Mouse (Mus musculus): ENCODE data around the gene Tshz2. TPM values are rescaled to one million over a fixed set of nuclear protein-coding genes. Genes with fewer than 3 reads are reported as not detected.

Gene Tshz2
- polyA plus RNA-seq, 1 experiment from 2014 or later: 1.0 TPM

DNA sequence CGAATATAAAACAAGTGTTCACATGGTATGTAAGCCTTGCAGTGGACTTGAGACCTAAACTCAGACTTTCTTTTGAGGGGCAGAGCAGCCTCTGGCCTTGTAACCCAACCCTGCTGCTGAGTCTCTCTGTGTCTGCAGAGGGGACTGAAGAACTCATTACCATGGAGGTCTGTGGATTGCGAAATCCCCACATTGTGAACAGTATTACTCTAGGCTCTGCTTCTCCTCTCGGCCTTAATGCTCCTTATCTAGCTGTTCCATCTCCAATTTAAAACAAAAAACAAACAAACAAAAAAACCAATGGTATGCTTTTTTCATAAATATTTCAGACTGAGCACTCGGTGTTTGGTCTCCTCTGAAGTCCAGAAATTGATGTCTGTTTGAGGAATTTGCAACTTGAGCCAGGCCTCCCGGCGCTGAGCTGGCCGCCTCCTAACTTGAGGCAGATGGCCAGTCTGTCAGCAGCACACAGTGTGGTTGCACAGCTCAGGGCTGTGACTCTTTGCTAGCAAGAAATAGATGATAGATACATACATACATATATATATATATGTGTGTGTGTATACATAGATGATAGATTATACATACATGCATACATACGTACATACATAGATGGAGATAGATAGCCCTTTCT, 291.5 kb downstream of the Tshz2 start:
- Histone ChIP-seq H3K9ac (ENCODE audit: low read depth, low read length) (no peak overlapping the region), H3K27me3 (ENCODE audit: control insufficient read depth, insufficient read depth, low read depth, low read length) (no peaks in the 10 kb centered on the region), H3K4me2 (ENCODE audit: low read depth, low read length) (no peak overlapping the region), H3K4me3 (ENCODE audit: low read depth, low read length) (no peak overlapping the region), H3K4me1 (ENCODE audit: control insufficient read depth, low read depth, low read length) (no peaks in the 10 kb centered on the region), H3K36me3 (ENCODE audit: control insufficient read depth, insufficient read depth) (no peaks in the 10 kb centered on the region), H3K9me3 (replicated peaks; ENCODE audit: control insufficient read depth, low read length) (no peaks in the 10 kb centered on the region), H3K27ac (ENCODE audit: low read length) (no peak overlapping the region)
- ATAC-seq (ENCODE audit: low read depth): no peak
- 62% methylated on average over 8 of the region's 8 CpGs for WGBS (ENCODE audit: insufficient replicate concordance)

DNA sequence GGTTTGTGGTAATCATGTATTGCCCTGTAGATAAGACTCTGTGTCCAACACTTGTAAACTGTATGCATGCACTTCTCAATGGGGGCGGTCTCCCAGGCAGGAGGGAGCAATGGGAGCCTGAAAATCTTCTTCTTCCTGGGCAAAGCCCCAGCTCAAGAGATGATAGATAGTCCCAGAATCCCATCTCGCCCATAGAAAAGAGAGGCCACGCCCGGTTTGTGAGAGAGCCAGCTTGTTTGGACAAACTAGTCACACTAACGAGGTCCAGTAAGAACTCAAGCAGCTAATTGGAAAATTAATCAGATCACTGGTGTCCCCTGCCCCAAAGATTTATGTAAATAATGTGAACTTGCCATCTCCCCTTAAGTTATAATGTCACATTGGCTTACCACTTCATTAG, 292.7 kb downstream of the Tshz2 start:
- ATAC-seq (ENCODE audit: low read depth): no peak

DNA sequence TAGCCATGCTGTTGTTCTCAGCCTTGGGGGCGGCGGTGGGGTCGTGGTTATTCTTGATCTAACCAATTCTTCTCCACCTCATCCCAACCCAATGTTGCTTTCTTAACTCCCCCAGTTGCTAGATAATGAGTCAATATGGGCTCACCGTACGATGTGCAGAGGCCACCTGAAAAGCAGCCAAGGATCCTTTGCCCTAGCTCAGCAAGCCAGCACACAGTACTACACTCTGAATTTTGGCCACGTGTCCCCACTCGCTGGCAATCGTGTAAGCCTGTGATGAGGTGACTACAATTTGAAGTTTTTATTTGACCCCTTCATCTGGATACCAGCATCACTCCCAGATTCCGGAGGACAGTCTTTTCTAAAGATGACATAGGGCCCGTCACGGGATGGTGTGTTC, 293.2 kb downstream of the Tshz2 start:
- Histone ChIP-seq H3K27me3 (ENCODE audit: control insufficient read depth, insufficient read depth, low read depth, low read length) (no peaks in the 10 kb centered on the region), H3K4me1 (ENCODE audit: control insufficient read depth, low read depth, low read length) (no peaks in the 10 kb centered on the region), H3K9ac (ENCODE audit: low read depth, low read length) (no peak overlapping the region), H3K4me2 (ENCODE audit: low read depth, low read length) (no peak overlapping the region), H3K36me3 (ENCODE audit: control insufficient read depth, insufficient read depth) (no peaks in the 10 kb centered on the region), H3K27ac (ENCODE audit: low read length) (no peak overlapping the region), H3K9me3 (replicated peaks; ENCODE audit: control insufficient read depth, low read length) (no peaks in the 10 kb centered on the region), H3K4me3 (ENCODE audit: low read depth, low read length) (no peak overlapping the region)
- ATAC-seq (ENCODE audit: low read depth): no peak
- WGBS (ENCODE audit: insufficient replicate concordance): 63% methylated on average over 11 of the region's 11 CpGs

More for the DNA sequence above, 292.7 kb downstream of the Tshz2 start:
- H3K9ac ChIP-seq (ENCODE audit: low read depth, low read length): no peak overlapping the region
- WGBS (ENCODE audit: insufficient replicate concordance): 53% methylated on average over 5 of the region's 5 CpGs
- no peaks in the 10 kb centered on the region for H3K9me3 ChIP-seq (replicated peaks; ENCODE audit: control insufficient read depth, low read length)
- H3K4me3 ChIP-seq (ENCODE audit: low read depth, low read length): no peak overlapping the region
- no peak overlapping the region for H3K4me2 ChIP-seq (ENCODE audit: low read depth, low read length)
- H3K27me3 ChIP-seq (ENCODE audit: control insufficient read depth, insufficient read depth, low read depth, low read length): no peaks in the 10 kb centered on the region
- no peaks in the 10 kb centered on the region for H3K4me1 ChIP-seq (ENCODE audit: control insufficient read depth, low read depth, low read length)
- H3K27ac ChIP-seq (ENCODE audit: low read length): no peak overlapping the region
- H3K36me3 ChIP-seq (ENCODE audit: control insufficient read depth, insufficient read depth): no peaks in the 10 kb centered on the region

DNA sequence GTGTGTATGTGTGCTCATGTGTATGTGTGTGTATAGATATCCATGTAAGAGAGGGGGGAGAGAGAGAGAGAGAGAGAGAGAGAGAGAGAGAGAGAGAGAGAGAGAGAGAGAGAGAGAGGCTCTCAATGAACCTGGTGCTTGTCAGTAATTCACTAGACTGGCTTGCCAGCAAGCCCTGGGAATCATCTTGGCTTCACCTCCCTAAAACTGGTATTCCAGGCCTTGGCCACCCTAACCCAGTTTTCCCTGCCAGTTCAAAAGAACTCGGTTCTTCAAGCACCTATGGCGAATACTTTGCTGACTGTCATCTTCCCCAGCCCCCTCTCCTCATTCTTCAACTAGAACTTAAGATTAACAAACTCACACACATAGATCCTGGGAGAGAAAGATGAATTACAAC, 294.6 kb downstream of the Tshz2 start:
- 51% methylated on average over 2 of the region's 2 CpGs for WGBS (ENCODE audit: insufficient replicate concordance)
- Histone ChIP-seq H3K27ac (ENCODE audit: low read length) (no peak overlapping the region), H3K4me1 (ENCODE audit: control insufficient read depth, low read depth, low read length) (no peaks in the 10 kb centered on the region), H3K9ac (ENCODE audit: low read depth, low read length) (no peak overlapping the region), H3K4me2 (ENCODE audit: low read depth, low read length) (no peak overlapping the region), H3K9me3 (replicated peaks; ENCODE audit: control insufficient read depth, low read length) (no peaks in the 10 kb centered on the region), H3K27me3 (ENCODE audit: control insufficient read depth, insufficient read depth, low read depth, low read length) (no peaks in the 10 kb centered on the region), H3K4me3 (ENCODE audit: low read depth, low read length) (no peak overlapping the region), H3K36me3 (ENCODE audit: control insufficient read depth, insufficient read depth) (no peaks in the 10 kb centered on the region)
- no peak for ATAC-seq (ENCODE audit: low read depth)

DNA sequence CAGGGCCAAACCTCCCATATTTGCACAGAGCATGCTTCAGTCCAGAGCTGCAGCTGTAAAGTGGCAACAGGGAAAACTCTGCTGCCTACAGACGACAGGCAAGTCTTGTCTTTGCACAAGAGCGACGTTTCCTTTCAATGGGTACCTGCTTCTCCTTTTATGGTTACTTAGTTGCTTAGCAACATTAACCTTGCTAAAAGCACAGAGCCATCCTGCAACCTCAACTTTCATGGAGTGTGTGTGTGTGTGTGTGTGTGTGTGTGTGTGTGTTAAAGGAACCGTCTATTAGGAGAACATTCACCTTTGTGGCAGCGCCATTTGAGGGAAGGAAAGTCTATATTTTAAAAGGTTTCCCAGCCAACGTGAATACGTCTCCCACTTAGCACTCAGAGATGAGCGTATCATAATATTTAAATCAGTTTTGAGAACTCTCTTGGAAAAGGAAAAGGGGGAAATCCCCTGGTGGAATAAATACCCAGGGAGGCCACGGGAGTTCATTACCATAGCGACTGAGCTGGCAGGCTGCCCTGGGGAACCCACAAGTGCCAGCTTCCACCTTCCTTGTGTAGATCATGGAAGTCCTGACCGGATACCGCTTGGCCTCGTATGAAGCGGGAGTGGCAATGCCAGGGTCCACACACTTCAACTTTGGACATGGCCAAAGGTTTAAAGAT, 295.8 kb downstream of the Tshz2 start:
- H3K27ac ChIP-seq (ENCODE audit: low read length): no peak overlapping the region
- WGBS (ENCODE audit: insufficient replicate concordance): 58% methylated on average over 14 of the region's 14 CpGs
- H3K4me3 ChIP-seq (ENCODE audit: low read depth, low read length): no peak overlapping the region

DNA sequence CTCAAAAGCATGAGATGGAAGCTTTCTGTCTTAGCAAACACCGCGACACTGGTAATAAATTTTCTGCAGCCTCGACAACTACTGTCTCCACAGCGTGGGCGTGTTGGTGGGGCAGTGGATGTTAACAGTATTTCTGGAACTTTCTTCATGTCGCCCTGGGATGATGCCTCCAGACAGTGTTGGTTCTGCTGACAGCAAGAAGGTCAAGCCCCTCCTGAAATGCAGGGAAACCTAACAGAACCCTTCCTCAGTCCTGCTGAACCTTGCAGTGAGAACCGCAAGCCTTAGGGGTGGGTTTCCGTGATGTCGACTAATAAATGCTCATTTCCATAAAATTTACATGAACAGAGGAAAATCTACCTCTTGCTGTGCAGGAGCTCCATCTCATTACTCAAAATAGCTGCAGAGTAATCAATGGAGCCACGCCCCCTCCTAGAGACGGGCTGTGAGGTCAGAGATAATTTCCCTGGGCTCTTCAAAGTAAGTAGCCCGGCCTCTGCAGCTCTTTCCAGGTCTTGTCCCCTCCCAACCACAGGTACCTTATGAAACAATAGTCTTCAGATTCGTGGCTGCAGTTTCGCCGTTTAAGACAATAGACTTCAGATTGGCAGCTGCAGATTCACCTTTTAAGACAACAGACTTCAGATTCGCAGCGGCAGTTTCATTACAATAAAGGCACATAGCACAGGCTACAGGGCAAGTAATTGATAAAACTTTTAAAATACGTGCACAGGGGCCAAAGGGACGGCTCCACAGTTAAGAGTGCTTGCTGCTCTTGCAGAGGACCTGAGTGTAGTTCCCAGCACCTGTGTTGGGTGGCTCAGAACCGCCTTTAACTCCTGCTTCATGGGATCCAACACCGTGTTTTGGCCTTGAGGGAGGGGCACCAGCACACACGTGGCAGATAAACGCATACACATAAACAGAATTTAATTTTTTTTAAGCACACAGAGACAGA, 297.0 kb downstream of the Tshz2 start:
- Histone ChIP-seq H3K36me3 (ENCODE audit: control insufficient read depth, insufficient read depth) (no peaks in the 10 kb centered on the region), H3K9me3 (replicated peaks; ENCODE audit: control insufficient read depth, low read length) (no peaks in the 10 kb centered on the region), H3K9ac (ENCODE audit: low read depth, low read length) (no peak overlapping the region), H3K27ac (ENCODE audit: low read length) (no peak overlapping the region), H3K4me3 (ENCODE audit: low read depth, low read length) (peak overlapping the region; percentile 21; the same call in 1 of the 2 replicates), H3K27me3 (ENCODE audit: control insufficient read depth, insufficient read depth, low read depth, low read length) (no peaks in the 10 kb centered on the region), H3K4me2 (ENCODE audit: low read depth, low read length) (peak overlapping the region; percentile 41), H3K4me1 (ENCODE audit: control insufficient read depth, low read depth, low read length) (no peaks in the 10 kb centered on the region)
- WGBS (ENCODE audit: insufficient replicate concordance): 41% methylated on average over 23 of the region's 23 CpGs
- no peak for ATAC-seq (ENCODE audit: low read depth)

More for the DNA sequence above, 295.8 kb downstream of the Tshz2 start:
- Histone ChIP-seq H3K36me3 (ENCODE audit: control insufficient read depth, insufficient read depth) (no peaks in the 10 kb centered on the region), H3K4me1 (ENCODE audit: control insufficient read depth, low read depth, low read length) (no peaks in the 10 kb centered on the region), H3K9ac (ENCODE audit: low read depth, low read length) (no peak overlapping the region), H3K27me3 (ENCODE audit: control insufficient read depth, insufficient read depth, low read depth, low read length) (no peaks in the 10 kb centered on the region), H3K4me2 (ENCODE audit: low read depth, low read length) (no peak overlapping the region), H3K9me3 (replicated peaks; ENCODE audit: control insufficient read depth, low read length) (no peaks in the 10 kb centered on the region)
- ATAC-seq (ENCODE audit: low read depth): no peak

DNA sequence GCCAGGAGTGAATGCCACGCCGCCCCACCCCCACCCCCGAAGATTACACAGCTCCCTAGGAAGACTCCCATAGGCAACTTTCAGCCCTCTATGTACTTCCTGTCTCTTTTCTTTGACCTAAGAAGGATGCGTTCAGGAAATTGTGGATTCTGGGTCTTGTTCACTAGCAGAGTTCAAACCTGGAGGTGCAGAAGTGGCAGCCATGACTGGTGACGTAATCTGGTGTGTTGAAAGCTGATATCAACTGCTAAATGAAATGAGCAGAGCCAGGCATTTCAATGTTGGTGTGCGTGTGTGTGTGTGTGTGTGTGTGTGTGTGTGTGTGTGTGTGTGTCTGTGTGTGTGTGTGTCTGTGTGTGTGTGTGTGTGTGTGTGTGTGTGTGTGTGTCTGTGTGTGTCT, 302.8 kb downstream of the Tshz2 start:
- Histone ChIP-seq H3K4me2 (ENCODE audit: low read depth, low read length) (no peak overlapping the region), H3K9ac (ENCODE audit: low read depth, low read length) (no peak overlapping the region), H3K27me3 (ENCODE audit: control insufficient read depth, insufficient read depth, low read depth, low read length) (no peaks in the 10 kb centered on the region), H3K4me1 (ENCODE audit: control insufficient read depth, low read depth, low read length) (no peaks in the 10 kb centered on the region), H3K4me3 (ENCODE audit: low read depth, low read length) (no peak overlapping the region), H3K27ac (ENCODE audit: low read length) (no peak overlapping the region), H3K36me3 (ENCODE audit: control insufficient read depth, insufficient read depth) (no peaks in the 10 kb centered on the region), H3K9me3 (replicated peaks; ENCODE audit: control insufficient read depth, low read length) (no peaks in the 10 kb centered on the region)
- 48% methylated on average over 6 of the region's 6 CpGs for WGBS (ENCODE audit: insufficient replicate concordance)
- ATAC-seq (ENCODE audit: low read depth): no peak

DNA sequence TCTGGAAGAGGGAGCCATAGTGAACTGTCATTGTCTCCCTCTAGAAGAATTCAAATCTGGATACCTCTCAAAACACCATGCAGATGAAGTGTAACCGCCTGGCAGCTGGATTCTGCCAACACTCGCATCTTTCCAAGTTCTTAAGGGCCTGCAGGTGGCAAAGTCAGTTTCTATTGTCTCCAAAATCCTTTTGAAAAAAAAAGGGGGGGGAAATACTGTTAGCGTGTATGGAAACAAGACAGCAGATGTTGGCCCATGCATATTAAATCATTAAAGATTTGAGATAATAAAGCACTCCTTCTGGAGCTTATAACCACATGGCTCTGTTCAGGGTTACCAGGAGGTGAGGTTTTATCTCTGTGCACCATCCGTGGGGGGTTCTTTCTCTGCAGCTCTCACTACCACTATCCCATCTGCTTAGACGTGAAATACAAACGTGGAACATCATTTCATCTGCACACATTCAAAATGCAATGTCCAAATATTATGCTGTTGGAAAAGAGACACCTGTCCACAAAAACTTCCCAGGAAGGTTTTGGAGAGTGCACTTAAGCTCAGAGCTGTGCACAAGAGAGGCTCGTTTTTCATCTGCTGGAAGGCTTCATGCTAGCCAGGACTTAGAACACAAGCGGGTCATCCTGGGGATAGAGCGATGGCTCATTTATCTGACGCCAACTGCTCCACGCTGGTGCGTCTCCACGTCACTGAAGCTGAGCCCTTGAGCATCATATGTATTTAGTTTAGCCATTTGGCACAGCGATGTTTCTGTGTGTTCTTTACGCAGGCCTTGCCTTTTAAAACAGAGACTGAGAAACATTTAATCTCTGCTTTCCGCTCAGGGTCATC, 307.7 kb downstream of the Tshz2 start:
- WGBS (ENCODE audit: insufficient replicate concordance): 67% methylated on average over 16 of the region's 16 CpGs
- ATAC-seq (ENCODE audit: low read depth): no peak
- Histone ChIP-seq H3K9ac (ENCODE audit: low read depth, low read length) (no peak overlapping the region), H3K36me3 (ENCODE audit: control insufficient read depth, insufficient read depth) (no peaks in the 10 kb centered on the region), H3K27me3 (ENCODE audit: control insufficient read depth, insufficient read depth, low read depth, low read length) (no peaks in the 10 kb centered on the region), H3K4me3 (ENCODE audit: low read depth, low read length) (no peak overlapping the region), H3K4me2 (ENCODE audit: low read depth, low read length) (no peak overlapping the region), H3K27ac (ENCODE audit: low read length) (no peak overlapping the region), H3K9me3 (replicated peaks; ENCODE audit: control insufficient read depth, low read length) (no peaks in the 10 kb centered on the region), H3K4me1 (ENCODE audit: control insufficient read depth, low read depth, low read length) (no peaks in the 10 kb centered on the region)

Data from liver, embryonic 16.5 days (tissue).